Mouse (Mus musculus): Measurements from ENCODE around the gene Olfr1348.

GRCm38 (mm10) chr7:6455868-6456267 is 52.7 kb downstream of the Olfr1348 start, which contains the start of gene Olfr1336:
- TF ChIP-seq POLR2A (IDR thresholded peaks at IDR 0.05; ENCODE audit: insufficient read depth, low read depth, low read length) (no peak), CTCF (IDR thresholded peaks at IDR 0.05; ENCODE audit: insufficient read depth, low read depth, low read length) (no peak)
